Mouse (Mus musculus) heart, postnatal 25 days (tissue): ENCODE measurements at regions not wholly inside any gene's neighbourhood (a gene's known extent, or its start where the extent isn't known, plus 50 kb on each side); places are given as distances from the start of the nearest gene placed in this dataset.

Source experiments
- DNase-seq: peaks from one replicate; pipeline ENCODE4 v3.0.0; 2022; ENCODE audit warnings: low spot score
- intact Hi-C: fragments of 180-260 bp; cut with DNase I; formaldehyde crosslinking; loops from one replicate; pipeline ENCODE4 v1.15.1; 2025

GRCm38 (mm10) chr13:37151835-37152516 is 101.9 kb upstream of the F13a1 start:
- intact Hi-C loops: no loop called here
- no peak for DNase-seq

DNA sequence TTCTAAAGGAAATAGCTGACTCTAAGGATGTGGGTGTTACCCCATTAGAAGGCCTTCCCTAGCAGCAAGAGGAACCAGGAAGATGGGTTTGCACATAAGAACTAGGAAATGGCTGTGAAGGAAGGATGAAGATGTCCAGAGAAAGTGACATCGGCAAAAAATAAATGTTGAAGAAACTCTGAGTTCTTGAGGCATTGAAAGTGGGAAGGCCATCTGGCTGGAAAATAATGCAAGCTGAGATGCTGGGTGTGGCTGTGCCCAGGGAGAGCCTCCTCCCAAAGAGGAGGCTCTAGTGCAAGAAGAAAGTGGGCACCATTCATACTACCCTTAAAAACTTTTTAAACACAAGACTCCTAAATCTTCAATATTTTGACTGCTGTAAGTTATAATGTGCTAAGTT is 99.9 kb upstream of the F13a1 start:
- no peak for DNase-seq

DNA sequence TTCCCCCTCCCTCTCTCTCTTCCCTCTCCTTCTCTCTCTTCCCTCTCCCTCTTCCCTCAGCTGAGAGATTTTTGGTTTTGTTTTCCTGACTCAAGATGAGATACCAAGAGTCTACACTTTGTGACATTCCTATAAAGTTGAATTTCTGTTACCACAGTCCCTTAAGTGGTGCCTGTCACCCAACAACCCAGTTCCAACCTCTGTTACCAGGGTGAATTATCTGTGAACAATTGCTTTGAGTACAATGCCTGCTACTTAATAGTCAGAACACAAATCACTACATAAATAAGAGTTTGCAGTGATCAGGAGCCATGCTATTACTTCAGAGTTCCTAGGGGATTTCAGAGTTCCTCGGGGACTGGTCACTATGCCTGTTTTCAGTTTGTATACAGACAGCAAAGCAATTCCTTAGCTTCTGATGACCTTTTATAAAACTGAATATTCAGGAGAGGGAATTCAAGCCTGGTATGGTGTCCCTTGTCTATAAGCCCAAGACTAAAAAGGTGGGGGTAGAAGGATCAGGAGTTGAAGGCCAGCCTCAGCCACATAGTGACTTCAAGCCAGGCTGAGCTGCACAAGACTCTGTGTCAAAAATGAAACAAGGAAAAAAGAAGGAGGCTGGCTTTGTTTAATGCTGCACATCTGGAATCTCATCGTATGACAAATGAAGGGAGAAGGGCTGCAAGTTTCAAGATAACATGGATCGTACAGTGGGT is 99.2 kb upstream of the F13a1 start:
- intact Hi-C loops: no loop called here
- DNase-seq: no peak

More for the DNA sequence above, 99.9 kb upstream of the F13a1 start:
- intact Hi-C loops: no loop called here

DNA sequence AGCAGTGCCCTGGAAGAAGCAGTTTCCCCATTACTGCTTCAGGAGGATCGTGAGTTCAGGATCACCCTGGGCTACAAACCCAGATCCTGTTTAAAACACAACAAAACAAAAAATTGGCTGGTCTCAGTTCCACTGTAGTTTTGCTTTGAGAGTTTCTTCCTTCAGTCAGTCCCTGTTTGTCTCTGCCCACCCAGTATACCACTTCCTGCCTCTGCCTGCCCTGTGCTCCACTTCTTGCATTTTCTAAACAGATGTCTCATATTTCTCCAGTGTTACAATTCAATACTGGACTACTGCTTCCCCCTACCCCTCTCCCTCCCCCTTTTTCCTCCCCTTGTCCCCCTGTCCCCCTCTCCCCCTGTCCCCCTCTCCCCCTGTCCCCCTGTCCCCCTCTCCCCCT is 98.6 kb upstream of the F13a1 start:
- intact Hi-C loops: no loop called here
- no peak for DNase-seq

GRCm38 (mm10) chr13:37147790-37148189 is 97.7 kb upstream of the F13a1 start:
- intact Hi-C loops: no loop called here
- DNase-seq: no peak

DNA sequence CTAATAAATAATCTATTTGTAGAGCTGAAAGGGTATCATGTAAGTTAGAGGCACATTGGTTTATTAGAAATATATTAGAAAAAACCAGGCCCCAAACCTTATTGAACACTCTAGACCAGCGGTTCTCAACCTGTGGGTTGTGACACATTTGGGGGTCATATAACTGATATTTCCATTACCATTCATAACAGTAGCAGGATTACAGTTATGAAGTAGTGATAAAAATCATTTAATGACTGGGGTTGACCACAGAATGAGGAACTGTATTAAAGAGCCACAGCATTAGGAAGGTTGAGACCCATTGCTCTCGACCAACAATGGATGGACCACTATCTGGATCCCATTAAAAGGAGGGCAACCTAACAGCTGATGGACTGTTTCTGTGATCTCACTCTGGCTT is 92.8 kb upstream of the F13a1 start:
- intact Hi-C loops: no loop called here
- no peak for DNase-seq

DNA sequence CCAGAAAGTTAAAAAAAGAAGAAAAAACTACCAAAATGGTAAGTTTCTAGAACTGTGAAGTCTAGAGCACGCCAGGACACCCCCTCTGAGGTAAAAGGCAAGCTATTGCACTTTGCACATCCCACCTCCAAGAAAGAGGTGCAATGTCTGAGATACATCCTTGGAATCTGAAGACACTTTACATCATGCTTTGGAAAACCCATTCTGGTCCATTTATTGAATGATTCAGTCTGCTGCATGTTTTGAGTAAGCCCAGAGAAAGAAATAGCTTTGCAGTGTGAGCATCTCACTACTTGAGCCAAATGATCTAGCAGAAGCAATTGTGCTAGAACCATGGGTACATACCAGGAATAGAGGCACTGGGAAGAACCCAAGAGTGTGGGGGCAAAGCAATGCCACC is 85.1 kb upstream of the F13a1 start:
- intact Hi-C loops: no loop called here
- no peak for DNase-seq

GRCm38 (mm10) chr13:37134518-37134917 is 84.5 kb upstream of the F13a1 start:
- no peak for DNase-seq
- intact Hi-C loops: no loop called here

DNA sequence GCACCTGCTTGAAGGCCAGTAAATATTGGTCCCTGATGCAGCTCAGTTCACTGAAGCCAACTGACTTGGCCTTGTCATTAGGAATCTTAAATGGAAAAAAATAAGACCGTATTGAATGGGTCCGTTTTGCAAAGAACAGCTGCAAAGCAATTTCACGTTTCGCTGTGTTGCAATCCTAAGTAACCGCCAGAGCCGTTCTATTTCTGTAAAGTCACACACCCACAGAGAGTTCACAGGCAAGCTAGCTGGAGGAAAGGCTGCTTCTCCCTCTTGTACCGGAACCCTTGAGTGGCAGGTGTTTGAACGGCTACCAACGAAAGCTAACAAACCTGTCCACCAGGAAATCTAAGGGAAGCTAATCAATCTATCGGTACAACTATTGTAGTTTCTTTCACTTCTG is 80.6 kb upstream of the F13a1 start:
- peak; percentile 3 for DNase-seq
- intact Hi-C loops: no loop called here

GRCm38 (mm10) chr13:37121602-37122001 is 71.6 kb upstream of the F13a1 start:
- intact Hi-C loops: no loop called here
- no peak for DNase-seq

GRCm38 (mm10) chr13:37120219-37120618 is 70.2 kb upstream of the F13a1 start:
- intact Hi-C loops: no loop called here
- no peak for DNase-seq

- intact Hi-C loops: no loop called here
- DNase-seq: no peak
Observed at GRCm38 (mm10) chr13:37114324-37114723, 64.3 kb upstream of the F13a1 start.

DNA sequence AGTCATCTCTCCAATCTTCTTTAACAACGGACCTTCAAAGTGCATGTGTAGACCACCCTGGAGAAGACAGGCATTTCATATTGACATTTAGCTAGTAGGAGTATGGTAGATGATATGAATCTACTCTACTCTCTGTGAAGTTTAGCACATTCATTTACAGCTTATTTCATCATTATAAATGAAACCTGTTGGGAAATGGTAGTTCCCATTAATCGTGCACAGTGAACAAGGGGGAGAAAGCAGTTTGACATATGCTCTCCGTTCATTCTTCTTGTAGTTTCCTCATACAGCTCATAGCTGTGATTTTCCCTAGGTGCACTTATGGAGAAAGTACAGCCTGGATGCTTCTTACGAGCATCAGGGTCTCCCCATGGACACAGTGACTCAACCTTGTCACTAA is 61.7 kb upstream of the F13a1 start:
- intact Hi-C loops: no loop called here

DNA sequence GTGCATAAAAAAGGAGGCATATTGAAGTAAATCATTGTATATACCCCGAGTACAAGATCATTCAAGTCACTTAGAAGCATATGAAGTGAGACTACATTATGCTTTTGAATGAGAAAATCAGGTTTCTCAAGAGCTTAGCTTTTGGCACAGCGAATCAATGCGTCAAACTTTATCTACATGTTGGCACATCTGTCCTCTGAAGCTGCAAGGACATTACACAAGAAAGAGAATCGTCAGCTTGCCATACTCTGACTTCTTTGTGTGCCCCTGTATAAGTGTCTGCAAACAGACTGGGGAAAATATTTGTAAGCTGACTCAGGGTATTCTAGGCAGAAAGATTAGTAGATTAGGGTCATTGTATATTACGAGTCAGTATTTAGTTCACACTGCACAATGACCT is 57.7 kb upstream of the F13a1 start:
- DNase-seq: no peak
- intact Hi-C loops: no loop called here

More for the DNA sequence above, 61.7 kb upstream of the F13a1 start:
- no peak for DNase-seq

- DNase-seq: no peak
- intact Hi-C loops: no loop called here
Observed at GRCm38 (mm10) chr13:37106009-37106408, 56.0 kb upstream of the F13a1 start.

DNA sequence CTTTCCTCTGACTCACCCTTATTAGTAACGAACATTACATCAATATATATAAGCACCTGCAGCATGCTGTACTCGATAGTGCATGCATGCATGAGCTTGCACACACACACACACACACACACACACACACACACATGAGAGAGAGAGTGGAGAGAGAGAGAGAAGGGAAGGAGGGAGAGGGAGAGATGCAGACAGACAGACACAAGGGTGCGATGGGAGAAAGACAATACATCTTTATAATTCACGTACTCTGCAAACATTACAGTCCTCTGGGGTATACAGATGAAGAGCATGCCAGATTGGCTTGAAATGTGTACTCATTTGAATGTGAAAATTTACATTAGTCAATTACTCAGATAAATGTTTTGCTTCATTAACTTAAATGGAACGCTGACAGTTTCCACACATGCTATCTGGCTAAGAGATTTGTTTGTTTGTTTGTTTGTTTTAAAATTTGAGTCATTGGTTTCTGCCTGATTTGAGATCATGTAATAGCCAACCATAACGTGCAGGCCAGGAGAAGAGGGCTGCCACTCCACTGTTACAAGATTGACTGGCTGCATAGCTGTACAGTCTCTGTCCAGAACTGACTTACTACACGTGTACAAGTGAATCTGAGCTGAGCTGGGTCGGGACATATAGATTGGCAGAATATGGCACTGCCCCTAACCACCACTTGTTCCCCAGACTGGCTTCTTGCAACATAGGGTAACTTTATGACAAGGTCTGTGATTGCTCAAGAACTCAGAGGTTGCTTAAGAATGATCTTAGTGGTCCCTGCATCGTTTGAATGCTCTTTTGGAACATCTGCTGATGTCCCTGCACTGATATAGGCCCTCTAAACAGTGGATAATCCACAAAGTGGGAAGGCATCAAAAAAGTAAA is 54.6 kb upstream of the F13a1 start:
- DNase-seq: no peak
- intact Hi-C loops: no loop called here

DNA sequence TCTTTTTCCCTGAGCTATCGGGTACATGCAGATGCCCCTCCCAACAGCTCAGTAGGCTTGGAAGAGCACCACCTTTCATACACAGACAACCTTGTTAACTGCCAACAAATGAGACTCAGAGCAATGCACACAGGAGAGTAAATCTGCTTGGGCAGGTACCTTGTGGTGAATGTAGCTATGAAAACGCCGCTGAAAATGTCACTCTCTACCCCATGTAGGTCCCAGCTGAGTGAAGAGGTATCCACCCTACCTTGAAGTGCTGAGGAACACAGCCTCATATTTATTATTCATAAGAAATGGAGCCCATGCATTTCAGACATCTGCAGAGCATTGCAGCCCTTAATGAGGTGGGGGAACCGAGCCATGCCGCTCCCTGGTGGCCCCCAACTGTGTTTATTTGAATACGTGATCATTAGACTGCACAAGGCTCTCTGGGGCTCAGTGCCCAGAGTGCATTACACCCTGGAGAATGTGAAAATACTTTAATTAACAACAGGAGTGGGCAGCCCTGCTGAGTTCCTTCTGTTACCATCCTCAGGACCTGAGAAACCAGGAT is 53.8 kb upstream of the F13a1 start:
- DNase-seq: no peak
- intact Hi-C loops: no loop called here

DNA sequence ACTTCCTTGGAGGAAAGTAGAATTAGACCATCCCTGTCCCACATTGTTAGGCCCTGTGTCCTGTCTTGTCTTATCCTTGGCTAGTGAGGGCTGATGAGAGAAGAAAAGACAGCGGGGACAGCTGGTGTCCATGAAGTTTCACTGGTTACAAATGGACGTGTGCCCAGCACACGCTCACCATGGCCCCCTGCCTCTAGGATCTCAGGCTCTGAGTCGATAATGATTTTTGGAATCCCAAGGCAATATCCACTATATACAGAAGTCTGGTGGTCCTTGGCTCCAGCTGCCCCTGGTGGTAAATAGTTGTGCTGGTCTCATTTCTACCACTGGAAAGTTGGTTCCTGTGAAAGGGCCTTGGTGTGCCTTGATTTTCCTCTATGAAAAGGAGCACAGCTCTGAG is 51.7 kb upstream of the F13a1 start:
- intact Hi-C loops: no loop called here
- no peak for DNase-seq
